Mouse (Mus musculus) stomach, postnatal 0 days (tissue): ENCODE measurements at regions not wholly inside any gene's neighbourhood (a gene's known extent, or its start where the extent isn't known, plus 50 kb on each side); places are given as distances from the start of the nearest gene placed in this dataset.
A peak's percentile ranks its signal among the peaks of the same experiment; 100 is the strongest.

Source experiments
- ATAC-seq: fragments of 200-750 bp; cut with Nextera tagmentation; 2 replicates; pipeline ENCODE4 v1.8.0; 2017; ENCODE audit not compliant: low FRiP score, low TSS enrichment
- DNase-seq: peaks from one replicate; pipeline ENCODE4 v3.0.0-alpha.2; 2016; ENCODE audit warnings: low spot score
- H3K27ac ChIP-seq: fragments of 300-500 bp; sonication (generic); replicated peaks from 2 replicates; pipeline ENCODE4 v1.5.1; 2014; ENCODE audit warnings: mild to moderate bottlenecking, control low read depth
- H3K27me3 ChIP-seq: fragments of 300-500 bp; sonication (generic); 2 replicates; pipeline ENCODE4 v1.6.1; 2014; ENCODE audit warnings: low read length; ENCODE audit not compliant: control insufficient read depth, insufficient read depth
- H3K36me3 ChIP-seq: fragments of 300-500 bp; sonication (generic); 2 replicates; pipeline ENCODE4 v1.6.1; 2014; ENCODE audit warnings: low read length, mixed read lengths; ENCODE audit not compliant: control insufficient read depth, insufficient read depth
- H3K4me1 ChIP-seq: fragments of 300-500 bp; sonication (generic); replicated peaks from 2 replicates; pipeline ENCODE4 v1.6.1; 2014; ENCODE audit warnings: antibody characterized with exemption; ENCODE audit not compliant: control insufficient read depth, insufficient read depth
- H3K4me2 ChIP-seq: fragments of 300-500 bp; sonication (generic); replicated peaks from 2 replicates; pipeline ENCODE4 v1.6.1; 2014; ENCODE audit warnings: low read depth, mild to moderate bottlenecking, control low read depth, moderate library complexity
- H3K4me3 ChIP-seq: fragments of 300-500 bp; sonication (generic); 2 replicates; pipeline ENCODE4 v1.5.1; 2014; ENCODE audit warnings: low read depth, low read length, control low read depth
- H3K9ac ChIP-seq: fragments of 300-500 bp; sonication (generic); 2 replicates; pipeline ENCODE4 v1.6.1; 2014; ENCODE audit warnings: mild to moderate bottlenecking, low read length, control low read depth, mixed read lengths
- H3K9me3 ChIP-seq: fragments of 300-500 bp; sonication (generic); 2 replicates; pipeline ENCODE4 v1.6.1; 2016; ENCODE audit warnings: low read length; ENCODE audit not compliant: control insufficient read depth
- CTCF ChIP-seq: IDR thresholded peaks from 2 replicates; pipeline ENCODE4 v1.5.1; 2016; ENCODE audit warnings: antibody characterized with exemption, low read depth, mild to moderate bottlenecking, moderate library complexity
- EP300 ChIP-seq: optimal IDR thresholded peaks from 2 replicates; pipeline ENCODE3; 2016; ENCODE audit warnings: antibody characterized with exemption
- WGBS: fragments of 180-500 bp; shearing (Covaris S2); extraction: QIAGEN DNeasy Blood & Tissue Kit; methylation state at CpG from one replicate; pipeline ENCODE4 v1.1.7; 2014; 5-methylcytosine and 5-hydroxymethylcytosine counted together

DNA sequence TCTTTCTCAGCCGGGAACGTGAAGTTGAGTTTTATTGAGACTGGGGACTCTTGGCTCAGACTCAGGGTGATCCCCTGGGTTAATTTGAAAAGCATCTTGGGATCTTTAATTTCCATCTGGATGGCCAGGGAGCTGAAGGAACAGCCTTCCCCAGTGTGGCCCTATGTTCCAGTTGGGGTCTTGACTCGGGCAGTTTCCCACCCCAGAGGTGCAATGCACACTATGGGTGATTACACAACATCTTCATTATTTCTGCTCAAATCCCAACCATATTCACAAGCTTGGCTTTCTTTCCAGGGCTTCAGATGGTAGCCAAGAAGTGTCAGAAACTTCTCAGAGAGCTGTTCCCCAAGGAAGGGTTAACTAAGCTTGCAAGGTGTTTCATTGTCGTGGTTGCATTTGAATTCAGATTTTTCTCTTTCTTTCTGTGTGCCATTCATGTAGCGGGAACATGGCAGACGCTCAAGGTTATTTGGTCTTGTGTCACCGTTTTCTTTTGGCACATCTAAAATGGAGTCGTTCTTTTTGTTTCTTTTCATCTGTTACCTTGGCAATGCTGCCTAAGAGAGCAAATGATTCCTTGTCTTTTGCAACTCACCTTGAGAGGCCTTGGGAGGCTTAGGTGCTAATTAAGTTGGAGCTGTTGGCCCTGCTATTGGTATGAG is 179.5 kb downstream of the Fam169b start:
- Histone ChIP-seq H3K9me3 (no peaks in the 10 kb centered on the region), H3K36me3 (no peaks in the 10 kb centered on the region), H3K27me3 (no peaks in the 10 kb centered on the region), H3K27ac (no peak overlapping the region), H3K4me1 (no peaks in the 10 kb centered on the region), H3K4me3 (no peak overlapping the region), H3K9ac (no peak overlapping the region), H3K4me2 (no peak overlapping the region)
- DNase-seq (no peak), ATAC-seq (no peak)
- no peak for TF ChIP-seq EP300
- 85% methylated on average over 8 of the region's 8 CpGs for whole genome bisulfite sequencing

DNA sequence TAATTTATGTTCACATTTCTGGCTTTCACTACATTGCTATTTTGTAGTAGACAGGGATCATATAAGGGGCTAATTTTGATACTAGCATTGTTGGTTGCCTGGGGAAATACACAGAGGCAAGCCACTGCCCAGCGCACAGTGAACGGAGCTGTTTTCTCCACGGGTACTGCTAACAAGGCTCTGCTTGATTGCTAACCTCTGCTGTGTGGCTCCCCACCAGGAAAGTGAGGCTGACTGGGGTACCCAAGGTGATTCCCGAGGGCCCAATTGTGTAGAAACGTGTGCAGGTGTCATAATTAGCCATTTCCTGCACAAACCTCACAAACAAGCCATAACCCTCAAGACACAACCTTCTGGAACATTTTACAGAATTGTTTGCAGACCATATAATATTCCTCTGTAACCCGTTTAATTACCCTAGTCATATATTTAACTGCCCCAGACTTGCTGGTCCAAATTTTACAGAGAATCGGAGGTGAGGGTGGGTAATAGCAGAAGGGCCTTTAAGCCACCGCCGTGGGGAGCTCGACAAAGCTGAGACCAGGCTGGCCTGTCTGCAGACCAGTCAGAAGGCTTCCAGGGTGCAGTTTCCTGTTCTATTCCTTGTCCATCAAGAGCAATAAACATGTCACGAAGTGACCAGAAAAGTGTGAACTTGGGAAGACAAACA is 170.9 kb downstream of the Fam169b start:
- Histone ChIP-seq H3K27ac (no peak overlapping the region), H3K9ac (no peak overlapping the region), H3K27me3 (no peaks in the 10 kb centered on the region), H3K4me3 (no peak overlapping the region), H3K4me1 (no peaks in the 10 kb centered on the region), H3K4me2 (no peak overlapping the region), H3K36me3 (no peaks in the 10 kb centered on the region), H3K9me3 (no peaks in the 10 kb centered on the region)
- DNase-seq (no peak), ATAC-seq (no peak)
- WGBS: 73% methylated on average over 11 of the region's 11 CpGs
- TF ChIP-seq CTCF: no peak
- no peak for TF ChIP-seq EP300

DNA sequence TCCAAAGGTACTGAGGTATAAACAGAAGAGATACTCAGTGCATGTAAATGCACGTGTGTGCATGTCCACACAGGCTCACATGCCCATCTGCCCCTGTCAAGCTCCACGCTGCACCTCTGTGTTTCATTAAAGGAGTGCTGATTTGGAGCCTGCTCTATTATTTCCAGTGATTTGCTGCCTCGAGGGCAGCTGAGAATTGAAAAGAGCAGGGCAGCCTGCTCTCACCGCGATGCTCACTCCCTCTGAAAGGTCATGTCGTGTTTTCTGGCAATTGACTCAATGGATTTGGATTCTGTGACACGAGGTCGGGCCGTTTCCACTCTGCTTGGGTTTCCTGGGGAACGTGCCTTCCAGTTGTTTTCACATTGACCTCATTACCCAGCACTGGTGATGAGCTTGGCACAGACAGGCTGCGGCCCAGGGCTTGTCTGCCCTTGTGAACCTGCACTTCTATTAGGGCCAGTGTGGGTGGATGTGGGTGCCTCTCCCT is 167.1 kb downstream of the Fam169b start:
- Histone ChIP-seq H3K36me3 (no peaks in the 10 kb centered on the region), H3K9me3 (no peaks in the 10 kb centered on the region), H3K4me1 (no peaks in the 10 kb centered on the region), H3K27me3 (no peaks in the 10 kb centered on the region), H3K27ac (no peak overlapping the region), H3K4me2 (no peak overlapping the region), H3K9ac (no peak overlapping the region), H3K4me3 (no peak overlapping the region)
- no peak for DNase-seq
- 62% methylated on average over 11 of the region's 11 CpGs for WGBS
- ATAC-seq: no peak
- TF ChIP-seq EP300: no peak
- TF ChIP-seq CTCF: no peak

GRCm38 (mm10) chr7:68428946-68429345 is 155.3 kb downstream of the Fam169b start:
- Histone ChIP-seq H3K4me2 (no peak overlapping the region), H3K4me1 (no peaks in the 10 kb centered on the region), H3K9me3 (no peaks in the 10 kb centered on the region), H3K27me3 (no peaks in the 10 kb centered on the region), H3K27ac (no peak overlapping the region), H3K9ac (no peak overlapping the region), H3K4me3 (no peak overlapping the region), H3K36me3 (no peaks in the 10 kb centered on the region)
- ATAC-seq: 0 out of 2 replicates have a peak, but pooled peaks have one; percentile 26
- no peak for TF ChIP-seq EP300
- no peak for TF ChIP-seq CTCF
- DNase-seq: no peak
- 82% methylated on average over 4 of the region's 4 CpGs for WGBS

DNA sequence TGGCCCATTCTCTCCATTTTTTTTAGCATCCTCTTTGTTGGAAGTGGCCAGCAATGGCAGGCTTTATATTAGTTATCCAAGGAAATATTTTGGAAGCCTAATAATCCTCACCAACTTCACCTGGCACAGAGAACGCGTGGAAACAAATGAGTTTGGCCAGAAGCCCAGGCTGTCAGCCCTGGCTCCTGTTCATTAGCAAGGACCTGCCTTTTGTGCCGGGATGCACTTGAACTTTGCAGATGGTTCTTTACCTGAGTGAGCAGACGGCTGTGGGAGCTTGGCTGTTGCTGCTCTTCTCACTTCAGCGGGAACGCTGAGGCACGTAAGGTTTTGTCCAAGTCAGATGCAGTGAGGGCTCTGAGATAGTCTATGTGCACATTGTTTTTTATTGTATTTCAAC is 142.3 kb downstream of the Fam169b start:
- H3K36me3 ChIP-seq: no peaks in the 10 kb centered on the region
- H3K9me3 ChIP-seq: no peaks in the 10 kb centered on the region
- no peak overlapping the region for H3K27ac ChIP-seq
- no peak overlapping the region for H3K4me3 ChIP-seq
- H3K4me2 ChIP-seq: no peak overlapping the region
- 54% methylated on average over 7 of the region's 7 CpGs for WGBS
- no peaks in the 10 kb centered on the region for H3K4me1 ChIP-seq
- TF ChIP-seq EP300: no peak
- no peak for TF ChIP-seq CTCF
- ATAC-seq: no peak
- no peak overlapping the region for H3K9ac ChIP-seq
- no peaks in the 10 kb centered on the region for H3K27me3 ChIP-seq
- DNase-seq: no peak

DNA sequence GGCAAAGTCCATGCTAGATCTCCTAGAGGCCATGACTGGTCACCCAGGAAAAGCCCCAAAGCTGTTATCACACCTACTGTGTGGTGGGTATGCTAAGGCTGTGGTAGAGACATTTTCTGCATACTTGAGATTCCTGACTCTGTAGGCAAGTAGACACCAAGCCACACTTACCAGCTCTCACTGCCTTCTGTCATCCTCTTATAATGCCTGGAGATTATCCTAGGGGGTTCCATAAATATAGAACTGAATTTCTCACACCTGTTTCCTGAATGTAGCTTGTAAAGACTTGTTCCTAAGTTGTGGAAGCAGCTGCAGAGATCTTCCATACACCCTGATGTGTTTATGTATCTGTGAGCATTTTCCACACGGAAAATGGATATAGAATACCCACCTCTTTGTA is 139.1 kb downstream of the Fam169b start:
- Histone ChIP-seq H3K9me3 (no peaks in the 10 kb centered on the region), H3K4me2 (no peak overlapping the region), H3K36me3 (no peaks in the 10 kb centered on the region), H3K27me3 (no peaks in the 10 kb centered on the region), H3K27ac (no peak overlapping the region), H3K9ac (no peak overlapping the region), H3K4me1 (0 out of 2 replicates have a peak, but pooled peaks cover 3% of the 10 kb centered on the region), H3K4me3 (no peak overlapping the region)
- WGBS: 22% methylated on average over 1 of the region's 1 CpGs
- no peak for TF ChIP-seq EP300
- no peak for TF ChIP-seq CTCF
- DNase-seq: no peak
- ATAC-seq: no peak
